Mouse (Mus musculus): Measurements from ENCODE around the gene Ogg1. TPM values are rescaled to one million over a fixed set of nuclear protein-coding genes. Genes with fewer than 3 reads are reported as not detected.

The Ogg1 gene
- 9.0 and 10.6 TPM in 2 replicates for polyA plus RNA-seq (2016; fragmentation: Nextera tagmentation; extraction: Ambion mirVana)

DNA sequence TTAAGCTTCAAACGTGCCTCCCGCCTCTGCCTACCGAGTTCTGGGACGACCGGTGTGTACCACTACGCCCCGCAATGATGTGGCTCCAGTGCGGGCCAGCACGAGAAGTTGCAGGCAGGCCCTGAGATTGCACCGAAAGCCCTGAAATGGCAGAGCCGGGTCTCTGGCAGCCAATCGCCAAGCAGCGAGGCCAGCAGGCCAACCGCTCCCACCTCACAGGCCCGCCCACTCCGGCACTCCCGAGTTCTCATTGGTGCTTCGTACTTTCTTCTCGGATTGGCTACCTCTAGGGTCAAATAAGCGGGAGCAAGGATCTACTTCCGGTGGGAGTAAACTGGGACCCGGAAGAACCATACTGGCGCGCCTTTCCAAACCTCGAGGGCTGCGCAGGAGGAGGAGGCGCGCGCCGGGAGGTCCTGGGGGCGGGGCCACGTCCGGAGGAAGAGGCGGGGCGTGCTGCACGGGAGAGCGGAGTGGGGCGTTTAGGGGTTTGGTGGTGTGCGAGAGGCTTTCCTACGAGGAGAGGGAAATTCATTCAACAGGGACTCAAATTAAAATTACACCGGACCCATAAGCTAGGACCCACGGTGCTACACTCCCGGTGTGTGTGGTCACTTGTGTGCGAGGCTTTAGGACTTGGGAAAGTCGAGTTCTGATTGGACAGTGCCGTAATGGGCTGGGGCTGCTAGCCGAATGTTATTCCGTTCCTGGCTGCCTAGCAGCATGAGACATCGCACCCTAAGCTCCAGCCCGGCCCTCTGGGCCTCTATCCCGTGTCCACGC is at the start of gene Ogg1:
TSS of gene Ogg1 (plus strand) at position 440 of the 783 bp plus-strand sequence.
- WGBS: under 1% methylated on average over 52 of the region's 52 CpGs
- H3K36me3 ChIP-seq: peaks cover 52% of the 10 kb centered on the region
- peak; percentile 97 for ATAC-seq (ENCODE audit: insufficient number of reproducible peaks, low FRiP score)

DNA sequence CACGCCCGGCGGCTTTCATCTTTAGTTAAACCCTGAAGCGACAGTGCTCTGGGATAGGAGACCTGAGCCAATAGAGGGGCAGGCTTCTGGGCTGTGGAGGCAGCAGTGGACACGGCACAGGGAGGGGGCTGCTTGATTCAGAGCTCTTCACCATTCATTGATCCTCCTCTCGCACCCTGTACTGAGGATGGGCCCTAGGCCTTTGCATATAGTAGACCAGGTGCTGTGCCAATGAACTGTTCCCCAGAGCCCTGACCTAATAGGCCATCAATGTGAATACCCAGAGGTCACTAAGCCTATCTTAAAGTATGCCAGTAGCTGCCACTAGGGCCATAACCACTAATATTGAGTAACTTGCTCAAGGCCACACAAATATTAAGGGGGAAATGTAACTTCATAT is 45.1 kb upstream of the Ogg1 start:
- no peak for ATAC-seq (ENCODE audit: insufficient number of reproducible peaks, low FRiP score)
- H3K4me1 ChIP-seq (replicated peaks): peaks cover 6% of the 10 kb centered on the region
- 47% methylated on average over 6 of the region's 6 CpGs for WGBS
- no peak overlapping the region for H3K27ac ChIP-seq (ENCODE audit: poor library complexity, severe bottlenecking)
- no peaks in the 10 kb centered on the region for H3K9me3 ChIP-seq (replicated peaks)
- no peak overlapping the region for H3K9ac ChIP-seq
- H3K4me3 ChIP-seq: no peak overlapping the region
- H3K36me3 ChIP-seq: peaks cover 16% of the 10 kb centered on the region
- H3K4me2 ChIP-seq: no peak overlapping the region
- H3K27me3 ChIP-seq (replicated peaks): peaks cover 47% of the 10 kb centered on the region

More for the DNA sequence above, at the start of gene Ogg1:
- H3K9ac ChIP-seq: peak within 1 kb of the TSS; percentile 90
- no peaks in the 10 kb centered on the region for H3K9me3 ChIP-seq (replicated peaks)
- H3K4me3 ChIP-seq: peak within 1 kb of the TSS; percentile 59
- peaks cover 30% of the 10 kb centered on the region for H3K4me1 ChIP-seq (replicated peaks)
- no peaks in the 10 kb centered on the region for H3K27me3 ChIP-seq (replicated peaks)
- H3K4me2 ChIP-seq: peak within 1 kb of the TSS; percentile 97
- H3K27ac ChIP-seq (ENCODE audit: poor library complexity, severe bottlenecking): peak within 1 kb of the TSS; percentile 96

DNA sequence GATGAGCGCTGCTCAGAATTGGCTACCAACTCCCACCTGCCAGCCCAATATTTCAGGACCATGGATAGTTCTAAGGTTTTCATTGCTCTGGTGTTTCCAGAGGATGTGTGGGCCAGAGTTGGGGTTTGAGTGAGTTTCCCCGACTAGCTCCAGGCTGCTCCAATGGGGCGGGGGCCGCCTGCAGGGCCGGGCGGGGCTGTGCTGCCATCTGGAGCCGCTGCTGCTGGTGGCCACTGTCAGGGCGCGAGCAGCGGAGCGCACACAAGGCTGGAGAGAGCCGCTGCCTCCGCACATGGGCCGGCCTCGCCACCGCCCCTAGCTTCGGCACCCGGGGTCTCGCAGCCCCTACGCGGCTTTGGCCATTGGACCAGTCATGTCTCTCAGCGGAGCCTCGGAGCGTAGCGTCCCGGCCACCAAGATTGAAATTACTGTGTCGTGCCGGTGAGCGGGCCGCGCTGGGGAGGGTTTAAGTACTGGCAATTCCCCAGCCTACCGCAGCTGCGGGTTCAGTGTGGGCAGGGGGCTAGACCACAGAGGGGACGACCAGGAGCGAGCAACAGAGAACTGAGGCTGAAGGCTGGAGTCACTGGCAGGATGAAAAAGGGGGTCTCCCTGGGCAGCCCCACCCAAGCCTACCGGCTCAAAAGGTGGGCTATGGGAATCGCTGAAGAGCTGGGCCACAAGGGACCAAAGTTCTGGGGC is 44.5 kb upstream of the Ogg1 start, which contains the start of gene Cpne9:
TSS of gene Cpne9 (plus strand) at position 207 of the 702 bp plus-strand sequence.
- H3K4me1 ChIP-seq (replicated peaks): peaks cover 6% of the 10 kb centered on the region
- H3K9ac ChIP-seq: 0 out of 2 replicates have a peak within 1 kb of the TSS, but pooled peaks have one; percentile 9
- H3K4me2 ChIP-seq: peak within 1 kb of the TSS; percentile 53
- ATAC-seq (ENCODE audit: insufficient number of reproducible peaks, low FRiP score): no peak
- no peaks in the 10 kb centered on the region for H3K9me3 ChIP-seq (replicated peaks)
- peak within 1 kb of the TSS; percentile 24 for H3K4me3 ChIP-seq
- peaks cover 50% of the 10 kb centered on the region for H3K27me3 ChIP-seq (replicated peaks)
- peaks cover 10% of the 10 kb centered on the region; the same call in 1 of the 2 replicates for H3K36me3 ChIP-seq
- no peak within 1 kb of the TSS for H3K27ac ChIP-seq (ENCODE audit: poor library complexity, severe bottlenecking)
- WGBS: 2% methylated on average over 37 of the region's 37 CpGs

- no peaks in the 10 kb centered on the region for H3K9me3 ChIP-seq (replicated peaks)
- no peak for ATAC-seq (ENCODE audit: insufficient number of reproducible peaks, low FRiP score)
- H3K4me2 ChIP-seq: no peak overlapping the region
- H3K4me3 ChIP-seq: no peak overlapping the region
- peaks cover 9% of the 10 kb centered on the region; the same call in 1 of the 2 replicates for H3K36me3 ChIP-seq
- no peak overlapping the region for H3K27ac ChIP-seq (ENCODE audit: poor library complexity, severe bottlenecking)
- H3K9ac ChIP-seq: no peak overlapping the region
- peaks cover 6% of the 10 kb centered on the region for H3K4me1 ChIP-seq (replicated peaks)
- H3K27me3 ChIP-seq (replicated peaks): peaks cover 51% of the 10 kb centered on the region
- 2% methylated on average over 19 of the region's 22 CpGs for WGBS
Measured at GRCm38 (mm10) chr6:113282969-113283368, 43.8 kb upstream of the Ogg1 start.

DNA sequence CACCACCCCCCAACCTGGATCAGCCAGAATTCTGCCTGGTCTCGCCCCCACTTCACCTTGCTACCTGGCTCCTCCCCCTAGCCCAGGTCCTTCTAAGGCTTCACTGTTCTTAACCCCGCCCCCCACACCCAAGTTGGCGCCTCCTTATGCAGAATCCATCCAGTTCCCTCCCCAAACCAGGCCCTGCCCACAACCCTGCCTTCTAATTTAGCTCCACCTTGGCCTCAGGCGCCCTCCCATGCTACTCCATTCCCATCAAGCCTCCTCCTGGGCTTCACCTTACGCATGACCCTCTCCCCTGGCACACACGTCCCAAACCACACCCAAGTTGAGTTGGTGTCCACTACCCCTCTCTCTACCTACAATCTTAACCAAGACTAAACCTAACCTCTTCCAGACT is 43.3 kb upstream of the Ogg1 start:
- Histone ChIP-seq H3K4me2 (no peak overlapping the region), H3K36me3 (peaks cover 6% of the 10 kb centered on the region; the same call in 1 of the 2 replicates), H3K27me3 (replicated peaks) (peaks cover 51% of the 10 kb centered on the region), H3K4me1 (replicated peaks) (peaks cover 6% of the 10 kb centered on the region), H3K9ac (no peak overlapping the region), H3K27ac (ENCODE audit: poor library complexity, severe bottlenecking) (no peak overlapping the region), H3K9me3 (replicated peaks) (no peaks in the 10 kb centered on the region), H3K4me3 (no peak overlapping the region)
- 13% methylated on average over 6 of the region's 6 CpGs for WGBS
- no peak for ATAC-seq (ENCODE audit: insufficient number of reproducible peaks, low FRiP score)

GRCm38 (mm10) chr6:113284931-113285330 is 41.8 kb upstream of the Ogg1 start:
- 68% methylated on average over 3 of the region's 3 CpGs for WGBS

DNA sequence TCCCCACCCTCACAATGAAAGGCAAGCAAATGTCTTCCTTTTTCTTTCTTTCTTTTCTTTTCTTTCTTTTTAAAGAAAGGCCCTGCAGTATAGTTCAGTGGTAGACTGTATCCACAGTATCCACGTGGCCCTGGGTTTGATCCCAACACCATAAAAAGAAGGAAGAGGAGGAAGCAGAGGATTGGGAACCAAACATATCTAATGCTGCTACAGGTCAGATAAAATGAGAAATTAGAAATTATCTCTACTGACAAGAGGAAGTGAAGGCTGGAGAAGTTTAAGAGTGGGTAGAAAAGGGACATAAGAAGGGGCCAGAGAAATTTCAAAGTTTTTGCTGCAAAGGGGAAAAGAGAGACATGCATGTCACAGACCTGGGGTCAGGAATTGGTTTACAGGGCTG is 40.5 kb upstream of the Ogg1 start:
- H3K4me3 ChIP-seq: no peak overlapping the region
- H3K4me2 ChIP-seq: no peak overlapping the region
- no peaks in the 10 kb centered on the region for H3K9me3 ChIP-seq (replicated peaks)
- H3K27me3 ChIP-seq (replicated peaks): peaks cover 51% of the 10 kb centered on the region
- no peak overlapping the region for H3K27ac ChIP-seq (ENCODE audit: poor library complexity, severe bottlenecking)
- no peaks in the 10 kb centered on the region for H3K36me3 ChIP-seq
- ATAC-seq (ENCODE audit: insufficient number of reproducible peaks, low FRiP score): no peak
- WGBS: 67% methylated on average over 1 of the region's 1 CpGs
- peaks cover 6% of the 10 kb centered on the region for H3K4me1 ChIP-seq (replicated peaks)
- no peak overlapping the region for H3K9ac ChIP-seq

More at GRCm38 (mm10) chr6:113284931-113285330, 41.8 kb upstream of the Ogg1 start:
- no peak for ATAC-seq (ENCODE audit: insufficient number of reproducible peaks, low FRiP score)
- Histone ChIP-seq H3K36me3 (peaks cover 5% of the 10 kb centered on the region; the same call in 1 of the 2 replicates), H3K4me2 (no peak overlapping the region), H3K27ac (ENCODE audit: poor library complexity, severe bottlenecking) (no peak overlapping the region), H3K9ac (no peak overlapping the region), H3K9me3 (replicated peaks) (no peaks in the 10 kb centered on the region), H3K4me3 (no peak overlapping the region), H3K27me3 (replicated peaks) (peaks cover 51% of the 10 kb centered on the region), H3K4me1 (replicated peaks) (peaks cover 6% of the 10 kb centered on the region)

GRCm38 (mm10) chr6:113287236-113287635 is 39.5 kb upstream of the Ogg1 start:
- H3K4me2 ChIP-seq: no peak overlapping the region
- no peak for ATAC-seq (ENCODE audit: insufficient number of reproducible peaks, low FRiP score)
- H3K4me3 ChIP-seq: no peak overlapping the region
- peaks cover 4% of the 10 kb centered on the region for H3K4me1 ChIP-seq (replicated peaks)
- H3K27me3 ChIP-seq (replicated peaks): peaks cover 43% of the 10 kb centered on the region
- H3K9me3 ChIP-seq (replicated peaks): no peaks in the 10 kb centered on the region
- no peaks in the 10 kb centered on the region for H3K36me3 ChIP-seq
- 57% methylated on average over 4 of the region's 4 CpGs for WGBS
- no peak overlapping the region for H3K9ac ChIP-seq
- H3K27ac ChIP-seq (ENCODE audit: poor library complexity, severe bottlenecking): no peak overlapping the region

- Histone ChIP-seq H3K9ac (no peak overlapping the region), H3K27me3 (replicated peaks) (peaks cover 22% of the 10 kb centered on the region), H3K4me3 (no peak overlapping the region), H3K4me1 (replicated peaks) (no peaks in the 10 kb centered on the region), H3K9me3 (replicated peaks) (no peaks in the 10 kb centered on the region), H3K27ac (ENCODE audit: poor library complexity, severe bottlenecking) (no peak overlapping the region), H3K36me3 (no peaks in the 10 kb centered on the region), H3K4me2 (no peak overlapping the region)
- no peak for ATAC-seq (ENCODE audit: insufficient number of reproducible peaks, low FRiP score)
- WGBS: 84% methylated on average over 15 of the region's 15 CpGs
Measured at GRCm38 (mm10) chr6:113289346-113289745, 37.4 kb upstream of the Ogg1 start.

GRCm38 (mm10) chr6:113290346-113290745 is 36.4 kb upstream of the Ogg1 start:
- ATAC-seq (ENCODE audit: insufficient number of reproducible peaks, low FRiP score): no peak
- Histone ChIP-seq H3K9ac (no peak overlapping the region), H3K27ac (ENCODE audit: poor library complexity, severe bottlenecking) (no peak overlapping the region), H3K4me3 (no peak overlapping the region), H3K4me1 (replicated peaks) (no peaks in the 10 kb centered on the region), H3K4me2 (no peak overlapping the region), H3K27me3 (replicated peaks) (peaks cover 12% of the 10 kb centered on the region), H3K9me3 (replicated peaks) (no peaks in the 10 kb centered on the region), H3K36me3 (no peaks in the 10 kb centered on the region)
- WGBS: 63% methylated on average over 6 of the region's 6 CpGs

DNA sequence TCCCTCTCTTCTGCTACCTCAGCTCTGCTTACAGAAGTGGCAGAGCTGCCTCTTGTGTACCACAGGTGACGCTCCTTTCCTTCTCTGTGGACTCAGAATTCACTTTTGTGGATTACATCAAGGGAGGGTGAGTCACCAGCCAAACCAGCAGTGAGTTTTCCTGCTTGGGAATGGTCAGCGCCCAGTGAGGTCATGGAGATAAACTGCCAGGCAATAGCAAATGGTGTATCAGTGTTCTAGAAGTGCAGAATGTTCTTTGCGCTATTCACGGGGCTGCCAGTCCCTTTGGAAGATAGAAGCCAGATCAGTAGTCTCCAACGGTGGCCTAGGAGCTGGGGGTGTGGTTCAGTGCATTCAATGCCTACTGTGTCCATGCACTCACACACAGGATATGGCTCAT is 33.8 kb upstream of the Ogg1 start:
- no peak overlapping the region for H3K27ac ChIP-seq (ENCODE audit: poor library complexity, severe bottlenecking)
- no peaks in the 10 kb centered on the region for H3K36me3 ChIP-seq
- no peak for ATAC-seq (ENCODE audit: insufficient number of reproducible peaks, low FRiP score)
- no peaks in the 10 kb centered on the region for H3K4me1 ChIP-seq (replicated peaks)
- H3K9me3 ChIP-seq (replicated peaks): no peaks in the 10 kb centered on the region
- no peak overlapping the region for H3K9ac ChIP-seq
- no peaks in the 10 kb centered on the region for H3K27me3 ChIP-seq (replicated peaks)
- no peak overlapping the region for H3K4me2 ChIP-seq
- H3K4me3 ChIP-seq: no peak overlapping the region
- 44% methylated on average over 5 of the region's 5 CpGs for WGBS

All from heart, embryonic 12.5 days (tissue).